Mouse (Mus musculus) megakaryocyte-erythroid progenitor cell, adult 5-6 weeks (primary cell): Measurements from ENCODE around the gene Mfap2. TPM values are rescaled to one million over a fixed set of nuclear protein-coding genes. Genes with fewer than 3 reads are reported as not detected.

Experiments used
- ATAC-seq: replicated peaks from 2 replicates; pipeline ENCODE4 v1.8.0; 2016; ENCODE audit warnings: mild to moderate bottlenecking, inconsistent platforms; ENCODE audit not compliant: severe bottlenecking, poor library complexity, low FRiP score, low TSS enrichment
- total RNA-seq, 2 experiments: library from RNA; stranded (forward) in 1 of 2; stranded (reverse) in 1 of 2; fragments of 200-1000, 215-1000 nt in 1 of 2; fragments of >200 nt in 1 of 2; fragmentation: Nextera tagmentation in 1 of 2; gene quantifications; 2 replicates each; pipeline ENCODE4 v1.2.3; 2014 to 2017

The Mfap2 gene
- not detected in 2 replicates for total RNA-seq (2014; fragmentation: Nextera tagmentation)
- not detected in 2 replicates for total RNA-seq (2017)

DNA sequence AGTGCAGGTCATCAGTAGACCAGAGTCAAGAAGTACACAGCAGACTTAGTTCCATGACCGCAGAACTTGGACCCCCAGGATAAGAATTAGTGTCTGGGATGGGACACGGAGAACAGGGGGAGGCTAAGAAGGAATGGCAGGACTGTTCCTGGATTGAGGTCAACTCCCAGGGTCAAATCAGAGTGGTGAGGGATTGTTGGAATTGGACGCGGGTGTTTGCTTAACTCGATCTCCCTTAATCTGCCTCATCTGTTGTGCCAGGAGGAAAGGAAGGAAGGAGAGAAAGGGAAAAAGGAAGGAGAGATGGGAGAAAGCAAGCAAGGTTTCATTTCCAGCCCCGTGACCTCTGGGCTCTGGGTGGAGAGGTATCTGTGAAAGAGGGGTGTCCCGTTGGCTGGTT is at the start of gene Mfap2:
Mfap2 (plus strand) TSS at position 301 of the 400 bp plus-strand sequence.
- no peak for ATAC-seq

DNA sequence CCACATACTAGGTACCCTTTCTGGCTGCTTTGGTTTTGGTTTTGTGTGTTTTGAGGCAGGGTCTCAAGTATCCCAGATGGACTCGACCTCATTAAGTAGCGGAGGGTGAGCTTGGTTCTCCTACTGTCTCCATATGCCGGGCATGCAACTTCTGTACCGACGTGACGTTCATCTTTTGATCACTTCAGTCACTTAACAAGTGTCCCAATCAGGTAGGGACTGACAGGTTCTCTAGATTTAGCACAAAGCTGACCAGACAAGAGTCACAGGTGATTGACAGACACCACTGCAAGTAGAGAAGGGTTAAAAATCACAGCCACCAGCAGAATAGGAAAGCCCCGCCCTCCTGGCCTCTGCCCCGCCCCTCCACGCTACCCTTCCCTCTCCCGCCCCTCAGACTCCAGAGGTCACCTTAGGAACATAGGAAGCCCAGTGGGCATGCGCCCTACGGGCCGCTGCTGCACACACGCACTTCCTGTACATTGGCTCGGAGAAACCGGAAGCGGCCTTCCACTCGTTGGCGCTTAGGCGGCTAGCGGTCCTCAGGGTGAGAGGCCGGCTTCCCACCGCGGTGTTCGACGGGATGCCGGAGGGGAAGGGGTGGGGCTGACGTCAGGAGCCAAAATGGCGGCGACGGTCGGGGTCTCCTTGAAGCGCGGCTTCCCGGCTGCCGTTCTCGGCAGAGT is 49.3 kb upstream of the Mfap2 start, which contains the start of gene Sdhb:
Sdhb (plus strand) TSS at position 423 of the 686 bp plus-strand sequence.
- peak; percentile 91 for ATAC-seq

DNA sequence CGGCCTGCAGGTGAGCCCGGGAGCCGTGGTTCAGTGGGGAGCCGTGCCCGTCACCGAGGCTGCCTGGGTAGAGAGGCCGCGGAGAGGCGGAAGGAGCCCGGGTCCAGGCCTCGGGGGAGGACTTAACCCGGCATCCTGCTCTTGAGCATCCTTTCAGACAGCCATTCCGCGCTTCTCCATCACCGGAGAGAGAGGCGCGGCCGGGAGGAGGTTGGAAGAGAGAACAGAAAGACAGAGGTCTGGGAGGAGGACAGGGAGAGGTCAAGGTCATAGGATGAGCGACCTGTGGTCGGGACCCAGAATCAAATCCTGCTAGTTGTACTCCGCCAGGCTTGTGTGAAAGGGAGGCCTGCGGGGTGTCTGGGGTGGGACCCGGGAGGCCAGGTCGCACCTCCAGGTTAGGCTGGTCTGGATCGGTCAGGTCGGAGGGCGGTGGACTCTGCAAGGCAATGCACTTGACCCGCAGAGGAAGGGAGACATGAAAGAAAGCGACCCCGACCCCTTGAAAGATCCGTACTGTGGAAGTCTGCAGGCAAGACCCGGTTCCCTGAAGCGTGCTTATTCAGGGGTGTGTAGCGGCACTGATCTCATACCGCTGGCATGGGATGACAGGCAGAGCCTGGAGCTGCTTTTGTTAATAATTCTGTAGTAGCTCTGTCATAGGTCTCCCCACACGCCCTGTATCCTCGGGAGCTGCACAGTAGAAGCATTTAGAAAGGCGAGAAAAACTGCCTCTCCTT is 48.6 kb upstream of the Mfap2 start:
- peak; percentile 11 for ATAC-seq

DNA sequence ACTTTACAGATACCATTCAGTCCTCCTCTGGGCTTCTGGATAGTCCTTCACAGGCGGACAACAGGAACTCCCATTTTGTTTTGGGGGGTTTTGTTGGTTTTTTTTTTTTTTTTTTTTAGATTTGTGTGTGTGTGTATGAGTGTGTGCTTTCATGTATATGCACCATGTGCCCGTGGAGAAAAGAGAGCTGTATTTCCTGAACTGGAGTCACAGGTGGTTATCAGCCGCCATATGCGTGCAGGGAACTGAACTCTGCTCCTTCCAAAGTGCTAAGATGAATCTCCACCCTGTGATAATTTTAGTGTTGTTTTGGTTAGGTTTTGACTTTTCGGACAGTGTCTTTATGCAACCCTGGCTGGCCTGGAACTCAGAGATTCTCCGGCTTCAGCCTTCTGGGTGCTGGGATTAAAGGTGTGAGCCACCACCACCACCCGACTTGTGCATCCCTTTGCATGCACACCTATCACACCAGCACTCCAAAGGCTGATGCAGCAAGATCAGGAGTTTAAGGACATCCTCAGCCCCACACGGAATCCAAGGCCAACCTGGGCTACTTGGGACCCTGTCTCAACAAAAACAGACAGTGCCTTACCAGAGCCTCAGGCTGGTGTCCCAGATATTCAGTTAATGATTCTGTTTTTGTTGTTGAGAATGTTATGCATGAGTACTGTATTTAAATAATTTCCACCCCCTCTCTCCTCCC is 47.9 kb upstream of the Mfap2 start:
- ATAC-seq: no peak

DNA sequence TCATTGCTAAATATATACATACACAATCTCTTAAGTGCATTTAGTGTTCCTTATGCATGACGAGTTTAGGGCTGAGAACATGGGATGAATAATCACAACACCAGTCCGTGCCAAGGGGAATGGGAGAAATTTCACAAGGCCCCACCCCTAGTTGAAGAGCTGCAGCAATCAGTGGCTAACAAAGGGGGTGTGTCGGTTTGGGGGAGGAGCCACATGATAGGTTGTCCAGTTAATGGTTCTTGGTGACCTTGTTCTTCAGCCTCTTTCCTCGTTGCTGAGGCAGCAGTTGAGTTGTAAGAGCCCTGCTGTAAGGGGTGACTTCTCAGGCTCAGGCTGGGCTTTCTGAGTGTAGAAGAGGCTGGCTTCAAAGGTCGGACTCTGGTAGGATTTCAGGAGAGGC is 47.3 kb upstream of the Mfap2 start:
- no peak for ATAC-seq

DNA sequence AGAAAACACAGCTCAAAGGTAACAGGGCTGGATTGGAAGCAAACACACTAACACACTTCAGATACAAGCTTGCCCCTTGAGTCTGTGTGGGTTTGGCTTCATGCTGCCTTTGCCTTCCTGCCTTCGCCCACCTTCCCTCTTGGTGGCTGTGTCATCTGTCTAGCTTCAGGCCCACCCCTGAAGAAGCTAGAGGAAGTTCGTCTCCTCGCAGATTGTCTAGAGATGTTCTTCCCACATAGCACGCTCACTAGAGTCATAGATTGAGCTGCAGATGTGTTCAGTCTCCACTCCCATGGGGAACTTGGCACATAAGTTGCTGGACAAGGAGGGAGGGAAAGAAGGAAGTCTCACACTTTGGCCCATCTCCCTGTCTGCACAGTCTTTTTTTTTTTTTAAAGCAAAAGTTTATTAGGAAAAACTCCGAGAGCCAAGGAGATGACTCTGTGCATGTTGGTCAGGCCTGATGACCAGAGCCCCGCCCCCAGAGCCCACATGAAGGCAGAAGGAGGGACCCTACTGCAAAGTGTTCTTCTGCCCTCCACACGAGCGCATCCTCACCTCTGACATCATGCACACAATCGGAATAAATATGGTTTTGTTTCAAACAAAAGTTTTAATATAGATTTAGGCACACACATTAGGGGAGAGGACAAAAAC is 46.1 kb upstream of the Mfap2 start:
- no peak for ATAC-seq

DNA sequence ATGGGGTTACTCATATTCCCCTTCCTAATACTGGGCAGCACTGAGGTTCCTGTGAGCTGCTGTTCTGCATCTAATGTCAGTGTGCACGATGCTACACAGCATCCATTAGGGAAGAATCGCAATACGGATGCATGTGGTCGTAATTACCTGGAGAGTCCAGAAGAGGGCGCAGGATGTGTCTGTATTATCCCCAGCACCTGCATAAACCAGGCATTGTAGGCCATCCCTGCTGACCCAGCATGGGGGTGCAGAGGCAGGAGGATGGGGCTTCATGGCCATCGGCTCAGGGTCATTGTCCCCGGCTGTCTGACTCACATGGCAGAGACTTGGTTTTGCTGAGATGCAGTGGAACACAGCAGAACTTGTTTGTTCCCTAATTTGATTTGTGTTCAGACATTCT is 45.6 kb upstream of the Mfap2 start:
- ATAC-seq: 0 out of 2 replicates have a peak, but pooled peaks have one; percentile 17

DNA sequence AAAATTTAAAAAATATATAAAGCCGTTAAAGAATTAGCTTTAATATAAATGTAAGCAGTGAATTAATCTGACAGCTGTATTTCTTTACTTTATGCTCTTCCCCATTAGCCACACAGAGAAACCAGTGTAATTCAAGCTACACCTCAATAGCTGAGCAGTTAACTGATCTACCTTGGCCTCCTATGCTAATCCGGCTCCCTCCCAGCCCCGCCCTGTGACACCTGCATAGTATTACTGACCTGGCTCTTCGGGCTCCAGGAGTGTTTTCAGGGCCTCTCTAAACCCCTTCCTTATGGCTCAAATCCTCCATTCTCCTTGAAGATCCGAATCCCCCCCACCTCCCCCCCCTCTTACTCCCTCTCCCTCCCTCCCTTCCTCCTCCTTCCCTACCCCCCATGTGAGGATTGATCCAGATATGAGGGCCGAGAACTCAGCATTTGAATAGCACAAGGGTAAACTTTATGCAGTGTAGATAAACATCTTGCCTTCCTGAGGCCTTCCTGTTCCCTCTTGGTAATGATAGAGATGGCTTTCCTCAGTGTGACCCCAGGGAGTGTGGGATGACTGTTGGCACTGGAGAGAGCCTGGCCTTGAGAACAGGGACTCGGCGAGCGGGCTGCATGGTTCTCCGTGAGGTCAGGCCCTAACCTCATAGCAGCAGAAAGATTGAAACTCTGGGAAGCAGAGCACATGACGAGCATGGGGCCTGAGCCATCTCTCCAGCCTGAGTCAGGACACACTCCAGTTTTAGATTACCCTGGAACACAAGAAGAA is 42.6 kb upstream of the Mfap2 start:
- no peak for ATAC-seq

DNA sequence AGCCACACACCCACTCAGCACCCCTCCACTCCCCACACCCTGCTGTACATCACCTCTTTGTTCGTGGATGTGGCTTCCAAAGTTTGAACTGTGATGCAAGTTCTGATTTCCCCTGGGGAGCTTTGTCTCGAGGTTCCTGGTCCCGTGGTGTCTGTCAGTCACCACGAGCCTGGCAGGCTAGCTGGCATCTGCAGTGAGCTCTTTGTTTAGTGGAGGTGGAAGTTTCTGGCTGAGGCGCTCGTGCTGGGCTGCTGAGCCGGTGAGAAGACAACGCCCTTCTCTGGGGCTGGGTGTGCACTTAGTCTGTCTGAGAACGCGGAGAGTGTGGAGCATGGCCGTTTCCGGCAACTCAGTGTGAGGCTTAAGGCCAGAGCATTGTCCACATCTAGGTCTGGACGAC is 38.5 kb upstream of the Mfap2 start:
- no peak for ATAC-seq

DNA sequence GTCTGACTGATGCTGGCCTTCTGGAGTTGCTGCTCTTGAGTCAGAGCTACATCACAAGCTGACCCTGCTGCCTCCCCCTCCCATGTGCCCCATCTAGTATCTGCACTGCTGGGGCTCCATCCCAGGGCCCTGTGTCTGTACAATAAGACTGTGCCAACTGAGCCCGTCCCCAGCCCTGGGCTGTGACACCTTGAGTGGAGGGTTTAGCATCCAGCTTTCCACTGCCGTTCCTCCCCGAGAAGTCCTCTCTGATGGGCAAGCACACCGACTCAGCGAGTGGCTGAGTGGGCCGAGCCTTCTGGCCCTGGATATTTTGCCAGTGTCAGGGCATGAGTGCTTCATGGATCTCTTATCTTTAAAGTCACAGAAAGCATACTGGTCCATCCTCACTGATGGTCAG is 35.8 kb upstream of the Mfap2 start:
- ATAC-seq: no peak

DNA sequence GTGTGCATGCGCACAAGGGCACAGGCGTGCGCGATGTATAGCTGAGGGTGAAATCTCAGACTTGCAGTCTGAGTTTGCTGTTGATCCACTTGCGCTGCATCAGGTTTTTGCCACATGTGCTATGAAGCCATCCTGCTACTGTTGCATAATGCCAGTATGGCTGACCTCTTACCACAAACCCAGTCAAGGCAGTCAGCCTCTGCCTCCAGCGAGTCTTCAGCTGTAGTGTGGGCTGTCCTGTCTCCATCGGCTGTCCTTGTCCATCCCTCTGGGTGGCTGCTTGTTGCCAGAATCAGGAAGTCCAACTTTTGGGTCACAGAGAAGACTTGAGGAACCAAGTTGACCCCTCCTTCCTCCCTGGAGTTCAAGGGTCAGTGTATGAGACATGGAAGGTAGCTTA is 34.9 kb upstream of the Mfap2 start:
- ATAC-seq: no peak

DNA sequence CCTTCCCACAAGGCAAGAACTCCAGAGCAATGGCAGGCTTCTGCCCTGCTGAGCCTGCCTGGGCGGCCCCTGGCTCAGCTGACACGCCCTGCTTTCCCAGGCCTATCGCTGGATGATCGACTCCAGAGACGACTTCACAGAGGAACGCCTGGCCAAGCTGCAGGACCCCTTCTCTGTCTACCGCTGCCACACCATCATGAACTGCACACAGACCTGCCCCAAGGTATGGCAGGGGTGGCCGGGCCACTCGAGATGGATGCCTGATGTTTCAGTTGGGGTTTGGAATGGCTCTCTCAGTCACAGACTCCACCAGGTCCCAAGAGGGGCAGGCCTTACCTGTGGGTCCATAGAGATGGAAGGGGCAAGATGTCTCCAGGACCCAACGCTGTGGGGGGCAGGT is 32.9 kb upstream of the Mfap2 start:
- ATAC-seq: no peak

DNA sequence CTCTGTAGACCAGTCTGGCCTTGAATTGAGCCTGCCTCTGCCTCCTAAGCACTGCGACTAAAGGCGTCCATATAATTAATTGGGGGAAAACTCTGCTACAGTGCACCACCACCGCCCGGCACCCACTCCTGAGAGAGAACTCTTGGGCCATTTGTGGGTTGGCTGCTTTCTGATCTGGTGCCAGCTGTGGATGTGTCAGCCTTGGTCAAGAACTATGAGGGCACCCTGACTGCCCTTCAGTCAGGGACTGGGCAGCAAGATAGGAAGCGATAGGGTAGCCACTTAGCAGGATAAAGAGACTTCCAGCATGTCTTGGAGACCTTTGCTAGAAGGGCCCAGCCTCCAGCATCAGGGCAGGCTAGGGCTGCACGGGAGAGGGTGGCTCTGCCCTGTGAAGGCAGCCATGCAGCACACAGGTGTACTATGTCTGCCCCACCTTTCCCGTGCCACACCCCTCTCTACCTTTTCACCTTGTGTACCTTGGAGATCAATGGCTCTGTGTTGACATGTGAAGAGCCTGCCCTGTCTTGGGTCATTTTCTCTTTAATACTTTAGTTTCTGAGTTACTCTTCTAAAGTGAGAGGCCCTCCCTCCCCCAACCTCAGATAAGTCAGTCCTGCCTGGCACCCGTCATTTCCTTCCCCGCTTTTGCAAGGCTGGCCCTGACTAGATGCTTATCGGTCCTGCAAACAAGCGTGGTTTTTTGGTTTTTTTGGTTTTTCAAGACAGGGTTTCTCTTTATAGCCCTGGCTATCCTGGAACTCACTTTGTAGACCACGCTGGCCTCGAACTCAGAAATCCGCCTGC is 32.1 kb upstream of the Mfap2 start:
- ATAC-seq: 0 out of 2 replicates have a peak, but pooled peaks have one; percentile 28

DNA sequence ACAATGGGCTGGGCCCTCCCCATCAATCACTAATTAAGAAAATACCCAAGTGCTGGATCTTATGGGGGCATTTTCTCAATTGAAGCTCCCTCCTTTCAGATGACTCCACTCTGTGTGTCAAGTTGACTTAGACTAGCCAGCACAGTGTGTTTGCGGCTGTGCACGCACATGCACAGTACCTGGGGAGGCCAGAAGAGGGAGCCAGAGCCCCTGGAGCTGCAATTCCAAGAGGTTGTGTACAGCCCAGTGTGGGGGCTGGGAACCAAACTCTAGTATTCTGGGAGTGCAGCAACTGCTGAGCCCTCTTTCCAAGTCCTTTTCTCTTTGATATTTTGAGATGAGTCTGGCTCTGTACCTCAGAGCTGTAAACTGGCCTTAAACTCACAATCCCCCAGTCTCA is 28.6 kb upstream of the Mfap2 start:
- ATAC-seq: no peak

DNA sequence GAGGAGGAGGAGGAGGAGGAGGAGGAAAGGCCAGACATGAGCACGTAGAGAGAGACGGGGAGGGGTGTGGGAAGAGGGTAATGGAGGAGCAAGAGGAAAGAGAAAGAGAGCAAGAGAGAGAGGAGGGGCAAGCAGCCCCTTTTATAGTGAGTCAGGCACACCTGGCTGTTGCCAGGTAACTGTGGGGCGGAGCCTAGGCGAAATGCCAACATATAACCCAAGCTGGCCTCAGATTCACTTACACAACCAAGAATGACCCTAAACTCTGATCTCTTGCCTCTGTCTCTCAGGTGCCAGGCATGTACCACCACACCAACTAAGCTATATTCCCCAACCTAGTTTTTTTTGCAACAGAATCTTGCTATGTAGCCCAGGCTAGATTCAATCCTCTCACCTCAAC is 27.4 kb upstream of the Mfap2 start:
- ATAC-seq: no peak

DNA sequence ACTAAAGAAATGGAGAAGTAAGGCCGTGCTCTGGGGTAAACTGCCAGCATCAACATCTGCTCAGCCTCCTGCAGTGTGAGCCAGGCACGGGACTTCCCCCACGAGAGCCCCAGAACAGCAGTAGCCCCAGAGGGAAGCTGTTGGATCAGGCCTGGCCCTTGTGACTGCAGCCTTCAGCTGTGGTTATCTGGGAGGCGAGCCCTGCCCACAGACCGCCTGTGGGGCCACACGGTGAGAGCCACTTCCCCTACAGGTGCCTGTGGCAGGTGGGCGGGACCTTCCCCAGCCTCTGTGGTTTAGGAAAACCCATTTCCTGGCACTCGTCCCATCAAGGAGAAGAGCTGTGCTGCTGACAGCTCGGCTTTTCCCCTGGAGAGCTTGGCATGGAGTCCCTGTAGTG is 26.8 kb upstream of the Mfap2 start:
- ATAC-seq: peak; percentile 78

DNA sequence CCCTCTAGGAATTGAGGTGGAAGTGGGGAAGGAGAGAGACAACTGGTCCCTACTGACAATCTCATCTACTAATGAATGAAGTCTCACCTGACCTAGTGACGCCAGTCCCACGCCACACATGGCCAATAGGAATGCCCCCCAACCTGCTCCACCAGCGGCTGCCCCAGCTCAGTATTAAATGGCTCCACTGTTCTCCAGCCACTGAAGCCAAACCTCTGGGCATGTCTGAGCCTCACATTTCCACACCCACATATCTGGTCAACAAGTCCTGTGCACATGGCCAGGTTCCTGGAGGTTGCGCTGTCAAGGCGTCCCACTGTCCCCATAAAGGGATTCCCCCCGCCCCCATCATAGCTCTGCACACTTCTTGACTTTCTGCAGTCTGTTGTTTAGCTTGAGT is 25.7 kb upstream of the Mfap2 start:
- ATAC-seq: no peak

DNA sequence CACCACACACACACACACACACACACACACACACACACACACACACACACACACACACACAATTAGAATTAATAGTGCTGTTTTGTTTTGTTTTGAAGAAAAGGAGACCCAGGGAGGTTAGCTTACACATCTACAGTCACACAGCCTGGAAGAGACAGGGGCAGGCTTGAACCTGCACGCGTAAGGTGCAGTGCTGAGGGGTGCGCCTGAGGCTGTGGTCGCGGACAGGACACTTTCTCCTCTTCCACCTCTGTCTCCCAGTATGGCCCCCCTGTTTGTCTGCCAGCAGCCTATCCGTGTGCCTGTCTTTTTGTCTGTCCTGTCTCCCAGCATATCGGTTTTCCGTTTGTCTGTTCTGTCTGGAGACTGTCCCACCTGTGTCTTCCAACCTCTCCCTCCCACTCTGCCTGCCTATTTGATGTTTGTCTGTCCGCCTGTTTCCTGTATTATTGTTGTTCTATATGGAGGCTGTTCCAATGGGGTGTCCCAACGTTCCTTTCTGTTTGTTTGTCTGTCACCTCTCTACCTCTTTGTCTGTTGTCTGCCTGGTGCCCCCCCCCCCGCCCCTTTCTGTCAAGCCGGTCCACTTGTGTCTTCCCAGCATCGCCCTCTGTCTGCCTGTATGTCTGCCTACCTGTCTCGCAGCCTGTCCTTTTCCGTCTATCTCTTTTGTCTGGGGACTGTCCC is 24.1 kb upstream of the Mfap2 start:
- ATAC-seq: 0 out of 2 replicates have a peak, but pooled peaks have one; percentile 1
